Mouse (Mus musculus) C2C12 (cell line): ENCODE results near the gene Slc43a3.

Source experiments
- CEBPB ChIP-seq: IDR thresholded peaks from one replicate; pipeline ENCODE4 v1.6.1; 2011; ENCODE audit warnings: low read depth, mild to moderate bottlenecking, control low read depth, moderate library complexity
- CTCF ChIP-seq: IDR thresholded peaks from one replicate; pipeline ENCODE4 v1.5.1; 2011; ENCODE audit not compliant: control insufficient read depth, insufficient read depth, insufficient read length
- FOSL1 ChIP-seq: IDR thresholded peaks from one replicate; pipeline ENCODE4 v1.8.0; 2011; ENCODE audit warnings: mild to moderate bottlenecking, low read length; ENCODE audit not compliant: poor library complexity, insufficient read depth, severe bottlenecking
- MAX ChIP-seq: IDR thresholded peaks from one replicate; pipeline ENCODE4 v1.6.1; 2011; ENCODE audit warnings: mild to moderate bottlenecking, control low read depth
- MYOD1 ChIP-seq: IDR thresholded peaks from one replicate; pipeline ENCODE4 v1.6.1; 2011; ENCODE audit warnings: low read depth; ENCODE audit not compliant: control insufficient read depth, insufficient read length
- USF1 ChIP-seq: IDR thresholded peaks from one replicate; pipeline ENCODE4 v1.6.1; 2011; ENCODE audit warnings: low read depth, mild to moderate bottlenecking, control low read depth, moderate library complexity

- TF ChIP-seq USF1 (no peak), CTCF (no peak), MAX (no peak), CEBPB (no peak), MYOD1 (no peak), FOSL1 (no peak)
These were observed 51.6 kb downstream of the Slc43a3 start, which contains the start of gene Prg3 for GRCm38 (mm10) chr2:84987930-84988329.
